Mouse (Mus musculus): ENCODE results near the gene Gm28635.

The Gm28635 gene

GRCm38 (mm10) chr2:84677968-84678880 lies at the start of gene Gm28635, which contains the start of gene Med19:
Gene Gm28635, minus strand, starts transcription at chr2:84678041.
Gene Med19, plus strand, starts transcription at chr2:84678402.
- DNase-seq: peak; percentile 98

DNA sequence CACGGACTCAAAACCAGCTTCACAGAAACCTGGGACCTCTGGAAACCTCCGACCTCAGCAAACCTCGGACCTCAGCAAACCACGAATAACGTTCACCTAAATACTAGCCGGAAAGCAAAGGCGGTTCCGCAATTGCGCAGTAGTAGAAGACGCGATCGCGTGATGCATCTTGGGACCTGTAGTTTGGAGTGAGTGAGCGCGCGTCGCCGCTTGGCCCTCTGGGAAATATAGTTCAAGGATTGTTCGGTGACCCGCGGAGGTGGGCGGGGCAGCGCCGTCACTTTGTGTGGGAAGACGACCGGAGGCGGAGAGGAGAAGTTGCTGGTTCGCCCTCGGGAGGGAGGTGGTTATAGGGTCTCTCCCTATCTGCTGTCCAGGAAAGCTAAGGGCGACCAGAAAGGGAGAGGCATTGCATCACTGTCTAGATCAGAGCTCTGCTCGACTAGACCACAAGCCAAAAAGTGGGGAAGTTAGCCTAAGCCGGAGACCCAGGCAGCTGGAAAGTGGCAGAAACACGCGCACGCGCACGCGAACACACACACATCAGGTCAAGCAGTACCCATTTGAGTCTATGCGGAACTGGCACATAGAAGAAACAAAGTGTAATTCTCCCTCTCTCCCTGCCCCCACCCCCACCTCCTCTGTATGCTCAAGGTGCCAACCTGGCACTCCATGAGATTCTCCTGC lies 49.5 kb upstream of the Gm28635 start, which contains the start of gene Clp1:
Clp1 (minus strand) TSS at position 179 of the 687 bp plus-strand sequence.
- DNase-seq: peak; percentile 96

GRCm38 (mm10) chr2:84726716-84727115 lies 48.9 kb upstream of the Gm28635 start:
- DNase-seq: no peak

DNA sequence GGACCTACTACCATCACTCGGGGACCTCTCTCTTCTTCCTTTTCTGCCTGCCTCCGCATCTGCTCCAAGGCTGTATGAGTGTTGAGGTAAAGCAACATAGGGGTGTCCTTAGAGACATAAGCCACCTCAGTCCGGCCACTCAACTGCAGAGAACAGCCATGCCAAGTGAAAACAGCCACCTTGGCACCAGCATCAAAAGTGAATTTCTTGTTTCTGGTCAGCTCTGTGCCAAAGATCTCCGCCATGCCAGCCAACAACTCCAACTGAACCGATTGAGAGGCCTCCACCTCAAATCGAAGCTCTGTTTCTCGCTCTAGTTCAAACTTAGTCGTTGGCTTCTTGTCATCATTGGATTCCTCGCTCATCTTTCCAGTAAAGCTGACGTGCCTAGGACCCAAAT lies 47.9 kb upstream of the Gm28635 start:
- DNase-seq: no peak

GRCm38 (mm10) chr2:84723856-84724255 lies 46.0 kb upstream of the Gm28635 start:
- DNase-seq: no peak

GRCm38 (mm10) chr2:84721182-84721581 lies 43.3 kb upstream of the Gm28635 start:
- DNase-seq: no peak

DNA sequence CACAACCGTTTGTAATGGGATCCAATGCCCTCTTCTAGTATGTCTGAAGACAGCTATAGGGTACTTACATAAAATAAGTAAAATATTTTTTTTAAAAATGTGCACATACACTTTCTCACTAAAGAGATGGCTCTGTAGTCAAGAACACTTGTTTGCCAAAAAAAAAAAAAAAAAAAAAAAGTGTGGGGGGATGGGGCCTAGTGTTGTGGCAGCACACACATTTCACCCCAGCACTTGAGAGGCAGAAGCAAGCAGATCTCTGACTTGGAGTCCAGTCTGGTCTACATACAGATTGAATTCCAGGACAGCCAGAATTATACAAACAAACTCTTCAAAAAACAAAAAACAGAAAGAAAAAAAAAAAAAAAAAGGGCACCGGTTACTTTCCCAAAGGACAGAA lies 42.9 kb upstream of the Gm28635 start:
- DNase-seq: no peak

GRCm38 (mm10) chr2:84717357-84717756 lies 39.5 kb upstream of the Gm28635 start:
- no peak for DNase-seq

DNA sequence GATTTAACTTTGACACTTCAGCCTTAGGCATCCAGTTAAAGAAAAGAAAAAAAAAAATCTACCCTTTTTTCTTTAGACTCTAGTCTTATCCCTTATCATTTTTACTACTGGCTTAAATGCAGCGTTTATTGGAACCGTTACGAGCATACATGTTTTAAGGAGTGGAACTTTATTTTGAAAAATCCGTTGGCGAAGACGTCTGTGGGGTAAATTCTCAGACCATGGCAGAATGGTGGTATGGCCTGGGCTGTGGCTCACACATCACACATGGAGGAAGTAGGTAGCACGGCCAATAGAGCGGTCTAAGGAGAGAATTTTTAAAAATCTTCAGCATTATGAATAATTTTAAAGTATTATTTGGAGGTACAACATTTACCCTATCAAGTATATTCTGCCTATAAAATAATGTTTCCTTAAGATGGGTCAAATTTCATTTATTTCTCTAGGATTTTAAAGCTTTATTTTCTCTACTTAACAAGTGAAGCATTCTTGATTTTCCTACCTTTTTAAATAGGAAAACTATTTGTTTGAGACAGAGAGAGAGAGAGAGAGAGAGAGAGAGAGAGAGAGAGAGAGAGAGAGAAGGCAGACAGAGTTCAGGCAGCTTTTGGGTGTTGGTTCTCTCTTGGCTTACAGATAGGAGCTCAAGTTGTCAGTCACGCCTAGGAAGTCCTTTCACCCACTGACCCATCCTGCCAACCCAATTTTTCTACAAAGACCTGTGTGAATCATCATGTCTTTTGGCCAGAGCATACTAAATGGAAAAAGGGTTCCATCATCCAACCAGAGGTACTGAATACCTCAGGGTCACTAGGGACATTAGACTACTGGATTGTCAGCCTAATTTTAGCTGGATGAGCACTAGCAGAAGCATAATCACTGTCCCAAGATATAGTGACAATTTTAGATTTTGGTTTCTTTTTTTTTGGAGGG lies 38.8 kb upstream of the Gm28635 start:
- DNase-seq: no peak

GRCm38 (mm10) chr2:84715562-84716361 lies 37.9 kb upstream of the Gm28635 start:
- peak; percentile 96 for DNase-seq

DNA sequence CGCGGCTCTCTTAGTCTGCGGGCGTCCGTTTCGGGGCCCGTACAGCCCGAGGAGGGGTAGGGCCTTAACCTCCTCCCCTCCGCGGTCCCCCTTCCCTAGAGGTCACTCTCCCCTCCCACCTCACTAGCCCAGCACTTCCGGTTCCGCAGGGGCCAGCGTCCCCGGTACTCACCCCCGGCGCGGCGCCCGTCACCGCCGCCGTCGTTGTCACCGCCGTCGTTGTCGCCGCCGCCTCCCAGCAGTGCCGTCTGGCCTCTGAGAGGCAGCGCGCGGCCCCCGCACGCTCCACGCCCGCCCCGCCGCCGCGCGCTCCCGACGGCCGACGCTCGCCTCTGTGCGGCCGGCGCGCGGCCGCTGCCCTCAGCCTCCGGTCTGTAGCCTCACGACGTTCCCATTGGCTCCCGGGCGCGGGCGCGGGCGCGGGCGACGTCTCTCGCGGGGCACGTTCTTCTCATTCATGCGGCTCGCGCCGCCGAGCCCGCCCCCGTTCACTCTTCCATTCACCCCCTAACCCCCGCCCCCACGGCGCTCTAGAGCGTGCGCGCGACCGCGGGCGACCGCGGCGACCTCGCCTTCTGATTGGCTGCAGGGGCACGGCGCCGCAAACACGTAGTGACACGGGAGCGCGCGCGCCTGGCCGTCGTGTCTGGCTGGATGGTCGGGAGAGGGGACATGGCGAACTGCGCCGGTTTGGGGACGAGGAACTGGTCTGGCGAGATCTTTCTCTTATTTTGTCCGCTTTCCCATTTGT lies 37.1 kb upstream of the Gm28635 start, which contains the start of gene Zdhhc5:
Zdhhc5 (minus strand) TSS at position 370 of the 751 bp plus-strand sequence.
- DNase-seq: peak; percentile 99

GRCm38 (mm10) chr2:84714422-84714810 lies 36.6 kb upstream of the Gm28635 start:
- DNase-seq: no peak

GRCm38 (mm10) chr2:84711898-84712297 lies 34.1 kb upstream of the Gm28635 start:
- DNase-seq: no peak

DNA sequence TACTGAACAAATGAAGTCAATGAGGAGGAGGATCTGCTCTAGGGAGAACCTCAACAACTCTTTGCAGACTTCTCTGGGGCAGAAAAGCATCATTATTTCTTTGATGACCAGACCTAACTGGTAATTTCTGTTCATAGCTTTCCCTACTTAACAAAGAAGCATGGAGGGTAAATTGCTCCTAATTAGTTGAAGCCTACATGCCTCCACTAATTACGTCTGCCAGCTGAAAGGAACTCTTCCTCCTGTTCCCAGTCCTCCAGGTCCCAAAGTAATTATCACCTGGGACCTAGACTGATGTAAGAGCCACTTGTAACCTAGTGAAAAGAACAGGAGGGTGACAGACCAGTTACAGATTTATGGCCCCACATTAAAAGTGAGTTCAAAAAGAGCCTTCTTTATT lies 29.7 kb upstream of the Gm28635 start:
- DNase-seq: no peak

- DNase-seq: no peak
Observed at GRCm38 (mm10) chr2:84705295-84705694, 27.5 kb upstream of the Gm28635 start.

DNA sequence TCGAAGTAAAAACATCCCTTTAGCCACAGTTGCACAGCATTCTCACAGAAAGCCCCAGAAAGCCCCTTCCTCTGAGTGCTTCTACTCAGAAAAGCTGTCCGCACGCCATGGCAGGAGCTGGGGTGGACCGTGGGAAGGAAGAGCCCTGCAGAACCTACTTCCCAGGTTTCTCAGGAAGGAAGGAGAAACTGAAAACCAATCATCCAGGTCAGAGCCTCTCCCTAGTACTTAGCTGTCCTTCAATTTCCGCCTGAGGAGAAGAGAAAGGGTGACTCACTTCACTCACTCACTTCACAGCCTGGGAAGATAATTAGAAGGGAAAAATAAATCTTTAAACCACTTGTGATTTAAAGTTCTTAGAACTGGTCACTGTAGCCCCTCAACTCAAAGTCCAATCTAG lies 26.5 kb upstream of the Gm28635 start:
- no peak for DNase-seq

DNA sequence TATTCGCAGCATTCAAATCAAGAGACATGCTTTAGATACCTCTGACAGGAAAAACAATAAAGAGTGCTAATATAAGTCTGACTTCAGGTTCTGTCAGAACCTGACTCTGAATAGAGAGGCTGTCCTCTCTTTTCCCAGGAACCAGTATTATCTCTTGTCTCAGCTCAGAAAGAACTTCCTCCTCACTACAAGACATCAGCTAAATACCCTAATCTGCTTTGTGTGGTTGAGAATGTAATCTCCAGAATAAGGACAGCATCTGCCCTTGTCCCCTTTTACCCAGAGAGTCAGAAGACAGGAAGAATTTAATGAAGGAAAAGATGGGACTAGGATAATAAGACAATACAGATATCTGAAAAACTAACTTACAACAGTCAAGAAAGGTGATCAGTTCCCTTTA lies 25.7 kb upstream of the Gm28635 start:
- no peak for DNase-seq

- DNase-seq: no peak
Observed at GRCm38 (mm10) chr2:84695007-84695695, 17.3 kb upstream of the Gm28635 start.

- peak; percentile 61 for DNase-seq
Observed at GRCm38 (mm10) chr2:84690050-84690449, 12.2 kb upstream of the Gm28635 start.

DNA sequence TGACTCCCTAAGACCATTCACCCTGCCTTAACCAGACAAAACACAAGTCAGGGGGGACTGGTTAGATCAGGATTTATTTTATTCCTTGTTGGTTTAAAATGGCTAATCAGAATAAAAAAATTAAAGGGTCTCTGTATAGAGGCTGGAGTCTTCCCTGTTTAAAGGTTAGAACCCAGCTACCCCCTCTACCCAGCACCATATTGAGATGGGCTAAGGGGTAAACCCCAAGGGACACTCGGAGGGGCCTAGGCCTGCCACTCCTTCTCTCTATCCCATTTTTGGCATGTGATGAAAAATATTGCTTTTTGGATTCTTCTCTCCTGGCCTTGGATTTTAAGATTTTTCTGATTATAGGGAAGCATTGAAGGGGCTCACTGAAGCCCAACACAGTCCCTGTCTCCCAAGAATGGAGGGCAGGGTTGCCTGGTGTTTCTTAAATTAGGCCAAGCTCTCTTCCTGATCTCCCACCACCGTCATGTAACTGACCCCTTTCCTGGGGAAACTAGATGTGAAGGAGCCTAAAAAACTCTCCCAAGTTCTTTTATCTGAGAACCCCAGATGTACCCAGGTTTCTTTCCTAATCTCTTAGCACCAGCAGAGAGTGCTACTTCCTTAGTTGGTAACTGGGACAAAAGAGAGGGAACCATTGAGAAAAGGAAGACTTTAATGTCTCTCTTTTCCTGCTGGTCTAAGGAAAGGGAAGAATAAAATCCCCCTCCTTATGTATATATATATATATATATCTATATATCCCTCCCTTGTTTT lies 10.4 kb upstream of the Gm28635 start:
- DNase-seq: no peak

Measured in cerebellum, adult 9-11 months (tissue).